Mouse (Mus musculus): ENCODE data around the gene Srsf4. TPM values are rescaled to one million over a fixed set of nuclear protein-coding genes. Genes with fewer than 3 reads are reported as not detected.

Srsf4 gene
- polyA plus RNA-seq (2016; fragmentation: Nextera tagmentation; extraction: Ambion mirVana), result 166 and 167 TPM in 2 replicates

- no peaks in the 10 kb centered on the region for H3K27me3 ChIP-seq
- peak; percentile 93 for ATAC-seq (ENCODE audit: low FRiP score, low read depth)
- H3K9me3 ChIP-seq, result no peaks in the 10 kb centered on the region
- H3K4me2 ChIP-seq (replicated peaks), result peak within 1 kb of the TSS; percentile 90
- peak within 1 kb of the TSS; percentile 99 for H3K27ac ChIP-seq (replicated peaks)
- no peaks in the 10 kb centered on the region for H3K36me3 ChIP-seq
- H3K4me1 ChIP-seq, result peaks cover 44% of the 10 kb centered on the region
- WGBS, result 1% methylated on average over 89 of the region's 116 CpGs
- peak within 1 kb of the TSS; percentile 84 for H3K4me3 ChIP-seq
- peak within 1 kb of the TSS; percentile 94 for H3K9ac ChIP-seq (replicated peaks)
Observed at GRCm38 (mm10) chr4:131873293-131874168, at the start of gene Srsf4. TSS of gene Srsf4 (plus strand) at chr4:131873617.

DNA sequence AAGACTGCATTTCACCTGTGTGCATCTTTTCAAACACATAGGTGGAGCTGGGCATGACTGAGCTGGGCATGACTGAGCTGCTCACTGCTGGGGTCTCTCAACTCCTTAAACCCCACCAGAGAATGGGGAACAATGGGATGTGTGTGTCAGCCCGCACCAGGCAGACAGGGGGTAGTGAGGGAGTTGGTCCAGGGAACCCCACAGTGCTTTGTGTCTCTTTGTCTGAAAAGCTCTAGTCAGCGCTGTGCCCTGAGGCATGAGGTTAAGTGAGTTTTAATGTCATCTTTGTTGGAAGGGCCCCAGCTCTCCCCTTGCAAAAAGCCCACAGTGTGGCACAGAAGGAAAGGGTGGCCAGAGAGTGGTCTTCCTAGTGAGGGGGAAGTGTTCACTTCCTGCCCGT, 48.5 kb upstream of the Srsf4 start:
- no peak for ATAC-seq (ENCODE audit: low FRiP score, low read depth)
- H3K4me1 ChIP-seq, result peaks cover 47% of the 10 kb centered on the region
- no peaks in the 10 kb centered on the region for H3K36me3 ChIP-seq
- peaks cover 56% of the 10 kb centered on the region for H3K27me3 ChIP-seq
- no peak overlapping the region for H3K4me3 ChIP-seq
- H3K27ac ChIP-seq (replicated peaks), result no peak overlapping the region
- WGBS, result 21% methylated on average over 3 of the region's 3 CpGs
- H3K9ac ChIP-seq (replicated peaks), result no peak overlapping the region
- no peaks in the 10 kb centered on the region for H3K9me3 ChIP-seq
- H3K4me2 ChIP-seq (replicated peaks), result no peak overlapping the region

- H3K4me1 ChIP-seq, result peaks cover 43% of the 10 kb centered on the region
- H3K27ac ChIP-seq (replicated peaks), result no peak overlapping the region
- no peaks in the 10 kb centered on the region for H3K36me3 ChIP-seq
- H3K4me3 ChIP-seq, result no peak overlapping the region
- no peaks in the 10 kb centered on the region for H3K9me3 ChIP-seq
- no peak overlapping the region for H3K9ac ChIP-seq (replicated peaks)
- peaks cover 56% of the 10 kb centered on the region for H3K27me3 ChIP-seq
- no peak overlapping the region for H3K4me2 ChIP-seq (replicated peaks)
- WGBS, result 51% methylated on average over 8 of the region's 8 CpGs
- no peak for ATAC-seq (ENCODE audit: low FRiP score, low read depth)
Observed at GRCm38 (mm10) chr4:131825830-131826229, 47.6 kb upstream of the Srsf4 start.

DNA sequence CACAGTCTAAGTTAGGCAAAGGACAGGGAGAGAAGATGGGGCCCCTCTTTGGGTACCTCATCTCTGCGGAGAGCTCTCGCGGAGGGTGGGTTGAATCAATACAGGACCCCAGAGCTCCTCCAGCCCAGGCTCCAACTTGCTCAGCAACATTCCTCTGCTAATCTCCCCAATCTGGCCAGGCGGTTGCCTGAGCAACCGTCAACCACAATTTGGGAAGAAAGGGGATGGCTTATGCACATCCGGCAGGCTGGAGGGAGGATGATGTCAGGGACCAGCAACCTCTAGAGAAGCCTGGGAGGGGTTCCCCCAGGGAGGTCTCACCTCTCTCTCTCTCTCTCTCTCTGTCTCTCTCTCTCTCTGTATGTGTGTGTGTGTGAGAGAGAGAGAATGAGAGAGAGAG, 46.5 kb upstream of the Srsf4 start:
- WGBS, result 2% methylated on average over 6 of the region's 6 CpGs
- no peak overlapping the region for H3K4me3 ChIP-seq
- H3K4me1 ChIP-seq, result peaks cover 35% of the 10 kb centered on the region
- H3K4me2 ChIP-seq (replicated peaks), result peak overlapping the region; percentile 11; the same call in 1 of the 2 replicates
- ATAC-seq (ENCODE audit: low FRiP score, low read depth), result peak; percentile 45; the same call in 1 of the 2 replicates
- peaks cover 58% of the 10 kb centered on the region for H3K27me3 ChIP-seq
- H3K36me3 ChIP-seq, result no peaks in the 10 kb centered on the region
- H3K9ac ChIP-seq (replicated peaks), result no peak overlapping the region
- H3K27ac ChIP-seq (replicated peaks), result 0 out of 2 replicates have a peak overlapping the region, but pooled peaks have one; percentile 6
- H3K9me3 ChIP-seq, result no peaks in the 10 kb centered on the region

DNA sequence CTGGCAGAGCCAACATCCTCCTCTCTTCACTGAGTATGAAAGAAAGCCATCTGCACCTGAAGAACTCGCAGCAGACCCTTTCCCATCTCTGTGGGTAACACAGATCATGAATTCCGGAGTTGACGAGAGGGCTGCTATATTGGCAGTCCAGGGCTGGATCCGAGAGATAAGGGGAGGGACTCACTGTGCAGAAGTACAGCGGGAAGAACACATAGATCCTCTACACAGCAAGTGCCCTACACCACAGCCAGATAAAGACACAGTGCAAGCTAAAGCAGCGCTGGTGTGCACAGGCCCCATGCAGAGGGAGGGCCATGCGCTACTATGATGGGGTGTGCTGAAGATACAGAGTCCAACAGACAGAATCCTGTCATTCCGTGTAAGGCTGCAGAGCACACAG, 44.3 kb upstream of the Srsf4 start:
- H3K4me2 ChIP-seq (replicated peaks), result no peak overlapping the region
- H3K27ac ChIP-seq (replicated peaks), result no peak overlapping the region
- H3K9me3 ChIP-seq, result no peaks in the 10 kb centered on the region
- H3K4me3 ChIP-seq, result no peak overlapping the region
- WGBS, result 76% methylated on average over 8 of the region's 8 CpGs
- no peaks in the 10 kb centered on the region for H3K36me3 ChIP-seq
- peaks cover 37% of the 10 kb centered on the region for H3K4me1 ChIP-seq
- no peak overlapping the region for H3K9ac ChIP-seq (replicated peaks)
- peaks cover 56% of the 10 kb centered on the region for H3K27me3 ChIP-seq
- ATAC-seq (ENCODE audit: low FRiP score, low read depth), result 0 out of 2 replicates have a peak, but pooled peaks have one; percentile 20

DNA sequence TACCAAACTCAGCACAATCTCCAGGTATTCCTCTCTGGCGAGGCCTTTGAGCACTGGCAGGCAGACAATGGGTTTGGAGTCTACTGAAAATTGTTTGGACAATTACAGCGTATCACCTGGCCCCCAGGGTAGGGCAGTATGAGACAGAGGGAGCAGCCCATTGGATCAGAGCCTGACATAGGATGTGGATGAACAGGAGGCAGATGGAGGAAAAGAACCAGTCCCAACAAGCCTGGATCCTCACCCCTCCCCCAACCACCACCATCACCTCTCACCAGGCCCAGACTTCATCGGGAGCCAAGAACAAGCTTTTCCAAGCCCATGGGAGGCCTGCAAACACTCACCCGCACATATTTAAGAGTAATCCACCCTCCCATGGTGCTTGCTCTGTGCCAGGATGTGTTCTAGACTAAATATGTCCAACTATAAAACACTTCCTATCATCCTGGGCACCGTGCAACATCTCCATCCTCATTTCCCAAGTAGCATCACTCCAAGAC, 41.8 kb upstream of the Srsf4 start:
- H3K27me3 ChIP-seq, result peaks cover 69% of the 10 kb centered on the region
- no peak overlapping the region for H3K4me2 ChIP-seq (replicated peaks)
- 76% methylated on average over 5 of the region's 5 CpGs for WGBS
- H3K27ac ChIP-seq (replicated peaks), result no peak overlapping the region
- peaks cover 29% of the 10 kb centered on the region for H3K4me1 ChIP-seq
- H3K36me3 ChIP-seq, result no peaks in the 10 kb centered on the region
- no peak overlapping the region for H3K9ac ChIP-seq (replicated peaks)
- ATAC-seq (ENCODE audit: low FRiP score, low read depth), result no peak
- no peak overlapping the region for H3K4me3 ChIP-seq
- no peaks in the 10 kb centered on the region for H3K9me3 ChIP-seq

DNA sequence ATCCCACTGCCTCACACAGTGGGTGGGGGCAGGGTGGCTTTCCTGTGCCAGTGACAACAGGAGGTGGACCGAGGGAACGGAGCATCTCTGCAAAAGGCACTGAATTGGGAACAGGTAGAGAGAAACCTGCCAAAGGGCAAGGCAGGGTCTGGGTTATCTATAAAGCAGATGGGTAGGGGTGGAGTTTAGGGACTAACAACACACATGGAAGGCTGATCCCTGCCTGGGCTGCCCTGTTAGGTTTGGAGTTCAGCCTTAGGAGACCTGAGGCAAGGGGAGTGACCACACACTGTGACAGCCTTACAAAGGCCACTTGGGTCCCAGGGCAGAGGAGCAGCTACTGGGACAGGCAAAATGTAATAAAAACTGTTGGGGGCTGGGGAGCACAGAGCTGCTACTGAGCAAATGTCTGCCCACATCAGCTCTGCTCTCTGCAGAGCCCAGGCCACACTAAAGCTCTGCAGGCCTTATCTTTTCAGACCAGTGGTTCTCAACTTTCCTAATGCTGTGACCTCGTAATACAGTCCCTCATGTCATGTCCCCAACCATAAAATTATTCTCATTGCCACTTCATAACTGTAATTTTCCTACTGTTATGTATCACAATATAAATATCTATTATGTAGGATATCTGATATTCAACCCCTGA, 40.5 kb upstream of the Srsf4 start:
- no peak for ATAC-seq (ENCODE audit: low FRiP score, low read depth)
- peaks cover 28% of the 10 kb centered on the region for H3K4me1 ChIP-seq
- H3K9ac ChIP-seq (replicated peaks), result no peak overlapping the region
- 86% methylated on average over 3 of the region's 3 CpGs for WGBS
- H3K27ac ChIP-seq (replicated peaks), result no peak overlapping the region
- no peaks in the 10 kb centered on the region for H3K9me3 ChIP-seq
- no peak overlapping the region for H3K4me3 ChIP-seq
- no peak overlapping the region for H3K4me2 ChIP-seq (replicated peaks)
- peaks cover 75% of the 10 kb centered on the region for H3K27me3 ChIP-seq
- H3K36me3 ChIP-seq, result no peaks in the 10 kb centered on the region

- ATAC-seq (ENCODE audit: low FRiP score, low read depth), result no peak
- Histone ChIP-seq H3K36me3 (no peaks in the 10 kb centered on the region), H3K9ac (replicated peaks) (0 out of 2 replicates have a peak overlapping the region, but pooled peaks have one; percentile 28), H3K4me2 (replicated peaks) (no peak overlapping the region), H3K4me3 (no peak overlapping the region), H3K27ac (replicated peaks) (no peak overlapping the region), H3K4me1 (peaks cover 31% of the 10 kb centered on the region), H3K27me3 (peaks cover 80% of the 10 kb centered on the region), H3K9me3 (no peaks in the 10 kb centered on the region)
- 31% methylated on average over 9 of the region's 9 CpGs for WGBS
Observed at GRCm38 (mm10) chr4:131833971-131834609, 39.3 kb upstream of the Srsf4 start.

DNA sequence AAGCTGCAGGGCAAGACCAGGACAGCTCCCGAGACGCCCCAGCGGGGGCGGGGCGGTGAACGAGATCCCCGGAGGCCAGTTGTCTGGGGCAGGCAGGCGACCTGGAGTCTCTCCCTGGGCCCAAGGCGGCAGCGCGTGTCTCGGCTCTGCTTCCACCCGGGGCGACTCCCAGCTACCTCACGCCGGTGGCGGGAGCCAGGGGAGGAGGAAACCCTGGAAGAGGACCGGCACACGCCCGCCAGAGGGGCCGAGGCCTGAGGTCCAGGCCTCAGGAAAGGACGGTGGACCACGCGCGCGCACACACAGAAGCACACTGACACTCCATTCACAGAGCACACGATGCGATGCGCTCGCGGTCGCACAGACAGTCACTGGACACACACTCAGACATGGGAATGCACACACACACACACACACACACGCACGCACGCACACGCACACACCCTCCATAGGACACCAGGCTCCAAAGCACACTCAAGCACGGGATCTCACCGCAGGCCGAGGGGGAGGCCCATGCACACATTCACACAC, 37.0 kb upstream of the Srsf4 start:
- no peaks in the 10 kb centered on the region for H3K9me3 ChIP-seq
- H3K9ac ChIP-seq (replicated peaks), result peak overlapping the region; percentile 81
- H3K27ac ChIP-seq (replicated peaks), result no peak overlapping the region
- H3K36me3 ChIP-seq, result no peaks in the 10 kb centered on the region
- no peak for ATAC-seq (ENCODE audit: low FRiP score, low read depth)
- peak overlapping the region; percentile 72 for H3K4me3 ChIP-seq
- peaks cover 28% of the 10 kb centered on the region for H3K4me1 ChIP-seq
- peak overlapping the region; percentile 98 for H3K4me2 ChIP-seq (replicated peaks)
- WGBS, result under 1% methylated on average over 39 of the region's 39 CpGs
- H3K27me3 ChIP-seq, result peaks cover 86% of the 10 kb centered on the region

DNA sequence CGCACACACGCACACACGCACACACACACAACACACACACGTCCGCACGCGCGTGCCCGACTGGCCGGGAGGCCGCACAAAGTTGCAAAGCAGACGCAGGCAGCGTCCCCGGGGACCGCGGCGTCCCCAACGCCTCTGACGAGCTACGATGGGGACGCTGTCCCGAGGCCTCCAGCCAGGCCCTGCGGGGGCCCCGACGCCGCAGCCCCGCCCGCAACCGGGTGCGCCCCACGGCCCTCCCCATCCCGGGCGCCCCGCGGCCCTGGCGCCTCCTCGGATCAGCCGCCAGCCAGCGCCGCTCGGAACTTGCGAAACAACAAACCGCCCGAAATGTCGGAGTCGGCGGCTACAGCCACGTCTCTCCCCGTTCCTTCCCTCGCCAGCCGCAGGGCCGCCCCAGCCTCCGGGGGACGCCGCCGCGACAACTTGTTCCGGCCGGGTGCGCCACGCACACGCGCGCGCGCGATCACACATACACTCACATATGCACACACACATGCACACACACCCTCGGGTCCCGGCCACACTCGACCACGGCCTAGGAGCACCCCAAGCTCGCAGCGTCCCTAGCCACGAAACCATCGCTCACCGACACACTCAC, 36.4 kb upstream of the Srsf4 start:
- Histone ChIP-seq H3K4me1 (peaks cover 28% of the 10 kb centered on the region), H3K4me3 (peak overlapping the region; percentile 72), H3K9me3 (no peaks in the 10 kb centered on the region), H3K27ac (replicated peaks) (no peak overlapping the region), H3K4me2 (replicated peaks) (peak overlapping the region; percentile 98), H3K36me3 (no peaks in the 10 kb centered on the region), H3K27me3 (peaks cover 86% of the 10 kb centered on the region), H3K9ac (replicated peaks) (peak overlapping the region; percentile 81)
- WGBS, result under 1% methylated on average over 67 of the region's 76 CpGs
- ATAC-seq (ENCODE audit: low FRiP score, low read depth), result 0 out of 2 replicates have a peak, but pooled peaks have one; percentile 28

- peaks cover 85% of the 10 kb centered on the region for H3K27me3 ChIP-seq
Observed at GRCm38 (mm10) chr4:131837872-131838524, 35.4 kb upstream of the Srsf4 start, which contains the start of gene Ptpru. TSS of gene Ptpru (minus strand) at chr4:131838288.

More at GRCm38 (mm10) chr4:131837872-131838524, 35.4 kb upstream of the Srsf4 start, which contains the start of gene Ptpru:
- peak; percentile 86 for ATAC-seq (ENCODE audit: low FRiP score, low read depth)
- WGBS, result under 1% methylated on average over 72 of the region's 72 CpGs
- no peaks in the 10 kb centered on the region for H3K9me3 ChIP-seq
- H3K9ac ChIP-seq (replicated peaks), result peak within 1 kb of the TSS; percentile 81
- H3K4me1 ChIP-seq, result peaks cover 28% of the 10 kb centered on the region
- no peak within 1 kb of the TSS; the same call in 1 of the 2 replicates for H3K27ac ChIP-seq (replicated peaks)
- H3K4me3 ChIP-seq, result peak within 1 kb of the TSS; percentile 72
- no peaks in the 10 kb centered on the region for H3K36me3 ChIP-seq
- peak within 1 kb of the TSS; percentile 98 for H3K4me2 ChIP-seq (replicated peaks)

Data from midbrain, embryonic 12.5 days (tissue).